Mouse (Mus musculus): ENCODE data around the gene E030025P04Rik. TPM values are rescaled to one million over a fixed set of nuclear protein-coding genes. Genes with fewer than 3 reads are reported as not detected.

E030025P04Rik gene
- not detected in 2 replicates for polyA plus RNA-seq (2014; fragmentation: Nextera tagmentation; extraction: Ambion mirVana)

DNA sequence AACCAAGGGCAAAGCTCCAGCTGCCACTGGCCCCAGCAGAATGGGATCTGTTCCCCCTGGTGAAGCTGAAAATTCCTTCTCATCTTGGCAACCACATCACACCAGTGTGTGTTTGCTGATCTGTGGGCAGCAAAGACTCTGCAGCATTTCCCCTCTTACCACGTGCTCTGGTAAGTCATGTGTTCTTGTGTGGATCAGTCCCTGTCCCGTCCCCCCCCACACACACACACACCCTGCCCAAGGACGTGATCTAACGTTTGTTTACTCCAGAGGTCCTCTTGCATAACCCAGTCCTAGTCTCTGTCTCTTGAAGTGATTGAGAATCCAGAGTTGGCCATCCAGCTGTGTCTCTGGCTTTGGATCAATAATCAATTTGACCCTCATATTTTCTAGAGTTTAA is at the start of gene E030025P04Rik:
Gene E030025P04Rik, minus strand, starts transcription at position 134 of the 400 bp plus-strand sequence.
- H3K4me2 ChIP-seq (ENCODE audit: low read length): no peak within 1 kb of the TSS

GRCm38 (mm10) chr11:109192673-109193557 is 48.7 kb upstream of the E030025P04Rik start:
- H3K4me3 ChIP-seq (ENCODE audit: low read depth, low read length): no peak overlapping the region
- H3K36me3 ChIP-seq (ENCODE audit: control insufficient read depth, insufficient read depth, low read length): no peaks in the 10 kb centered on the region
- H3K4me2 ChIP-seq (ENCODE audit: low read length): no peak overlapping the region
- 48% methylated on average over 15 of the region's 15 CpGs for WGBS
- H3K27me3 ChIP-seq (replicated peaks; ENCODE audit: control insufficient read depth, insufficient read depth, low read length): no peaks in the 10 kb centered on the region
- H3K27ac ChIP-seq (ENCODE audit: low read depth): no peak overlapping the region
- ATAC-seq (replicated peaks; ENCODE audit: low FRiP score, low TSS enrichment, low read depth): peak; percentile 40; the same call in 1 of the 2 replicates
- peak; percentile 90 for DNase-seq (ENCODE audit: low spot score)
- no peak overlapping the region for H3K9ac ChIP-seq (ENCODE audit: low read length)
- no peaks in the 10 kb centered on the region for H3K9me3 ChIP-seq (ENCODE audit: control insufficient read depth, low read length)
- H3K4me1 ChIP-seq (replicated peaks; ENCODE audit: control insufficient read depth, insufficient read depth, low read length): no peaks in the 10 kb centered on the region

More for the DNA sequence above, at the start of gene E030025P04Rik:
- DNase-seq (ENCODE audit: low spot score): no peak
- Histone ChIP-seq H3K4me3 (ENCODE audit: low read depth, low read length) (no peak within 1 kb of the TSS), H3K4me1 (replicated peaks; ENCODE audit: control insufficient read depth, insufficient read depth, low read length) (0 out of 2 replicates have a peak, but pooled peaks cover 3% of the 10 kb centered on the region), H3K9me3 (ENCODE audit: control insufficient read depth, low read length) (no peaks in the 10 kb centered on the region), H3K36me3 (ENCODE audit: control insufficient read depth, insufficient read depth, low read length) (no peaks in the 10 kb centered on the region), H3K9ac (ENCODE audit: low read length) (no peak within 1 kb of the TSS), H3K27me3 (replicated peaks; ENCODE audit: control insufficient read depth, insufficient read depth, low read length) (no peaks in the 10 kb centered on the region), H3K27ac (ENCODE audit: low read depth) (no peak within 1 kb of the TSS)
- 31% methylated on average over 4 of the region's 4 CpGs for WGBS
- ATAC-seq (replicated peaks; ENCODE audit: low FRiP score, low TSS enrichment, low read depth): no peak; the same call in 1 of the 2 replicates

GRCm38 (mm10) chr11:109188235-109188634 is 44.1 kb upstream of the E030025P04Rik start:
- no peak for ATAC-seq (replicated peaks; ENCODE audit: low FRiP score, low TSS enrichment, low read depth)

DNA sequence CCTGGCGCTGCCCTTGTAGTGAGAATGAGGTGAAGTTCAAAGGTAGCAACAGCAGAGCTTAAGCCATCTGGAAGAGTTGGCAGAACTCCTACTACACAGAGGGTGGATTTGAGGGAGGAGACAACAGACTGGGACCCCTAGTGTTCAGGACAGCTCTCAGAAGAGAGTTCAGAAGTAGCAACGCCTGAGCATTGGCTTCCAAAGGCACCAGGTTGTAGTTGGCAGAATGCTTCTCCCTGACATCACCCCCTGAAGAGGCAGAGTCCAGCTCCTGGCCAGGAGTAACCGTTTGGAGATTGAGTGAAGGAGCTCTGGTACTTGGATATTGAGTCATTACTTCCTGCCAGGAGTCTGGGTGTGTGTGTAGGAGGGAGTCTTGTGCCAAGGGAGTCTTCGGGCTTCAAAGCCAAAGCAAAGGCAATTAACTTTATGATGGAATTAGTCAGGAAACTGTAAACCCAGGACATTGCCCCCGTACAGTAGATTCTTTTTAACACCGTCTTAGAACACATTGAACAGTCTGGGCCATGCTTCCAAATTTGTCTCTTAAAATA is 43.5 kb upstream of the E030025P04Rik start:
- ATAC-seq (replicated peaks; ENCODE audit: low FRiP score, low TSS enrichment, low read depth): no peak
- WGBS: 71% methylated on average over 6 of the region's 6 CpGs

More at GRCm38 (mm10) chr11:109188235-109188634, 44.1 kb upstream of the E030025P04Rik start:
- no peaks in the 10 kb centered on the region for H3K27me3 ChIP-seq (replicated peaks; ENCODE audit: control insufficient read depth, insufficient read depth, low read length)
- H3K9ac ChIP-seq (ENCODE audit: low read length): no peak overlapping the region
- H3K4me2 ChIP-seq (ENCODE audit: low read length): no peak overlapping the region
- WGBS: 77% methylated on average over 5 of the region's 5 CpGs
- H3K4me3 ChIP-seq (ENCODE audit: low read depth, low read length): no peak overlapping the region
- H3K4me1 ChIP-seq (replicated peaks; ENCODE audit: control insufficient read depth, insufficient read depth, low read length): no peaks in the 10 kb centered on the region
- no peak for DNase-seq (ENCODE audit: low spot score)
- H3K9me3 ChIP-seq (ENCODE audit: control insufficient read depth, low read length): no peaks in the 10 kb centered on the region
- H3K36me3 ChIP-seq (ENCODE audit: control insufficient read depth, insufficient read depth, low read length): no peaks in the 10 kb centered on the region
- H3K27ac ChIP-seq (ENCODE audit: low read depth): no peak overlapping the region

DNA sequence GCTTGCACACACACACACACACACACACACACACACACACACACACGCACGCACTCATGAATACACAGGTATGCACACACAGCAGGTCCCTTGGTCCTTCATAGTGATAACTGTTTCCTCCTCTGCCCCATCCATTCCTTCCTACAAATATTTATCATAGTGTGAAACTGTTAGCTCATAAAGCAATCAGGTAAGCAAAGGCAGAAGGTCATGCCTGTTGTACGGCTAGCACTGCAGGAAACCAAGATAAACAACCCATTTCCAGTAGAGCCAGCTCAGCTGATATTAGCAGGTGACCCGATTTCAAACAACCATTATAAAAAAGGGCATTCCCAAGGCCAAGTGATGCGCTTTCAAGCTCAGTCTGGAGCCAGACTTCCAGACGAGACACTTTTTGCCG is 36.9 kb upstream of the E030025P04Rik start:
- H3K36me3 ChIP-seq (ENCODE audit: control insufficient read depth, insufficient read depth, low read length): no peaks in the 10 kb centered on the region
- ATAC-seq (replicated peaks; ENCODE audit: low FRiP score, low TSS enrichment, low read depth) (no peak), DNase-seq (ENCODE audit: low spot score) (no peak)
- H3K27ac ChIP-seq (ENCODE audit: low read depth): no peak overlapping the region
- no peak overlapping the region for H3K4me3 ChIP-seq (ENCODE audit: low read depth, low read length)
- H3K9ac ChIP-seq (ENCODE audit: low read length): no peak overlapping the region
- no peak overlapping the region for H3K4me2 ChIP-seq (ENCODE audit: low read length)
- H3K4me1 ChIP-seq (replicated peaks; ENCODE audit: control insufficient read depth, insufficient read depth, low read length): no peaks in the 10 kb centered on the region
- 43% methylated on average over 7 of the region's 7 CpGs for WGBS
- H3K9me3 ChIP-seq (ENCODE audit: control insufficient read depth, low read length): no peaks in the 10 kb centered on the region
- H3K27me3 ChIP-seq (replicated peaks; ENCODE audit: control insufficient read depth, insufficient read depth, low read length): no peaks in the 10 kb centered on the region

More for the DNA sequence above, 43.5 kb upstream of the E030025P04Rik start:
- H3K9me3 ChIP-seq (ENCODE audit: control insufficient read depth, low read length): no peaks in the 10 kb centered on the region
- no peak for DNase-seq (ENCODE audit: low spot score)
- H3K27me3 ChIP-seq (replicated peaks; ENCODE audit: control insufficient read depth, insufficient read depth, low read length): no peaks in the 10 kb centered on the region
- no peak overlapping the region for H3K27ac ChIP-seq (ENCODE audit: low read depth)
- no peak overlapping the region for H3K4me2 ChIP-seq (ENCODE audit: low read length)
- no peak overlapping the region for H3K4me3 ChIP-seq (ENCODE audit: low read depth, low read length)
- no peaks in the 10 kb centered on the region for H3K4me1 ChIP-seq (replicated peaks; ENCODE audit: control insufficient read depth, insufficient read depth, low read length)
- no peaks in the 10 kb centered on the region for H3K36me3 ChIP-seq (ENCODE audit: control insufficient read depth, insufficient read depth, low read length)
- H3K9ac ChIP-seq (ENCODE audit: low read length): no peak overlapping the region

DNA sequence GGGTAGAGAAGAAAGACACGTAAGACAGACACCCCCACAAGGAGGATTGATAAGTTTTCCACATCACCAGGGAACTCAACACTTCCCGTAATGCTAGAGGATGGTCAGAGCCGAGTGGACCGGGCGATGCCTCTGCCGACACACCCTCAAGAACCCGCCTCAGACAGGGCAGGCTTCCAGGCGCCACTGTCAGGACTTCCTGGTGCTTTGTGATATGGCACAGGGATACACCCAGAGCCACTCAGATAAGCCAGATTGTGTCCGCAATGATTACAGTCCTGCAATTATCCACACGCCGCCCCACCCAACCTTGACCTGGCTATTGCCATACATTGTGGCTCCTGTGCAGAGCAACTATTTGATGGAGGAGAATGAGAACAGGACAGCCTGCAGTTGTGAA is 36.1 kb upstream of the E030025P04Rik start:
- H3K9ac ChIP-seq (ENCODE audit: low read length): no peak overlapping the region
- no peaks in the 10 kb centered on the region for H3K4me1 ChIP-seq (replicated peaks; ENCODE audit: control insufficient read depth, insufficient read depth, low read length)
- no peak overlapping the region for H3K4me3 ChIP-seq (ENCODE audit: low read depth, low read length)
- no peaks in the 10 kb centered on the region for H3K9me3 ChIP-seq (ENCODE audit: control insufficient read depth, low read length)
- no peak for ATAC-seq (replicated peaks; ENCODE audit: low FRiP score, low TSS enrichment, low read depth)
- H3K36me3 ChIP-seq (ENCODE audit: control insufficient read depth, insufficient read depth, low read length): no peaks in the 10 kb centered on the region
- no peak overlapping the region for H3K27ac ChIP-seq (ENCODE audit: low read depth)
- H3K27me3 ChIP-seq (replicated peaks; ENCODE audit: control insufficient read depth, insufficient read depth, low read length): no peaks in the 10 kb centered on the region
- 73% methylated on average over 11 of the region's 11 CpGs for WGBS
- no peak for DNase-seq (ENCODE audit: low spot score)
- H3K4me2 ChIP-seq (ENCODE audit: low read length): no peak overlapping the region

GRCm38 (mm10) chr11:109178788-109179518 is 34.8 kb upstream of the E030025P04Rik start:
- Histone ChIP-seq H3K4me2 (ENCODE audit: low read length) (no peak overlapping the region), H3K27me3 (replicated peaks; ENCODE audit: control insufficient read depth, insufficient read depth, low read length) (no peaks in the 10 kb centered on the region), H3K9ac (ENCODE audit: low read length) (no peak overlapping the region), H3K4me3 (ENCODE audit: low read depth, low read length) (no peak overlapping the region), H3K4me1 (replicated peaks; ENCODE audit: control insufficient read depth, insufficient read depth, low read length) (no peaks in the 10 kb centered on the region), H3K9me3 (ENCODE audit: control insufficient read depth, low read length) (no peaks in the 10 kb centered on the region), H3K36me3 (ENCODE audit: control insufficient read depth, insufficient read depth, low read length) (no peaks in the 10 kb centered on the region), H3K27ac (ENCODE audit: low read depth) (no peak overlapping the region)
- ATAC-seq (replicated peaks; ENCODE audit: low FRiP score, low TSS enrichment, low read depth) (no peak), DNase-seq (ENCODE audit: low spot score) (peak; percentile 72)
- WGBS: 57% methylated on average over 8 of the region's 8 CpGs

GRCm38 (mm10) chr11:109175376-109175969 is 31.3 kb upstream of the E030025P04Rik start:
- no peaks in the 10 kb centered on the region for H3K27me3 ChIP-seq (replicated peaks; ENCODE audit: control insufficient read depth, insufficient read depth, low read length)
- no peaks in the 10 kb centered on the region for H3K36me3 ChIP-seq (ENCODE audit: control insufficient read depth, insufficient read depth, low read length)
- H3K9ac ChIP-seq (ENCODE audit: low read length): no peak overlapping the region
- 0 out of 2 replicates have a peak, but pooled peaks cover 4% of the 10 kb centered on the region for H3K9me3 ChIP-seq (ENCODE audit: control insufficient read depth, low read length)
- ATAC-seq (replicated peaks; ENCODE audit: low FRiP score, low TSS enrichment, low read depth) (no peak), DNase-seq (ENCODE audit: low spot score) (no peak)
- WGBS: 90% methylated on average over 8 of the region's 8 CpGs
- no peak overlapping the region for H3K4me3 ChIP-seq (ENCODE audit: low read depth, low read length)
- no peak overlapping the region for H3K4me2 ChIP-seq (ENCODE audit: low read length)
- no peaks in the 10 kb centered on the region for H3K4me1 ChIP-seq (replicated peaks; ENCODE audit: control insufficient read depth, insufficient read depth, low read length)
- no peak overlapping the region for H3K27ac ChIP-seq (ENCODE audit: low read depth)
